Mouse (Mus musculus): ENCODE data around the gene Dhrs9. TPM values are rescaled to one million over a fixed set of nuclear protein-coding genes. Genes with fewer than 3 reads are reported as not detected.
A peak's percentile ranks its signal among the peaks of the same experiment; 100 is the strongest.

The Dhrs9 gene
- polyA plus RNA-seq, 1 experiment from 2014 or later, result not detected

DNA sequence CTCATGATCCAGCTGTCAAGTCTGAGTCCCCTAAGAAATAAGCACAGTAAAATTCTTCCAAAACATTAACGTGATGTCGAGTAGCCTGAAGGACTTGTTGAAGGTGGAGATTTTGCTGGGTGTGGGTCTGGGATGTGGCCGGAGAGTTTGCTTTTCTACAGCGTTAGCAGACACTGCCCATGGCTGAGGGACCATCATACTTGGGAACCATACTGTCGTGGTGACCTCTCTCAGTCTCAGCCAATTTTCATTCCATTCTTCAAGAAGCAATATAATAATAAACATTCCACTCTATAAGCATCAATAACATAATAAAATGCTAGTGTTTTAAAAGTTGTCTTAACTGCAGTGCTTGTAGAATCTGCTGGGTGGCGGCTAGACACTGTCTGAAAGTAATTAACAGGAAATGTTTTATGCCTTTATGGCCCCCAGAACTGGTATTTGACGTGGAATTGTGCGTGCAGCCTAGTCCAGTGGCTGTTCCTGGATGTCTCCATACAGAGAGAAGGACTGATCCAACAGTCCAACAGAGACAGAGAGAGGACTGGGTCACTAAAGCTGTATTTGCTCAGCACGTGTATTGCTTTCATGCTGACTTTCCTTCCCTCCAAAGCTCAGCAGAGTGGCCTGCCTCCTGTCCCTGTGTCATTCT is 15.5 kb downstream of the Dhrs9 start:
- Histone ChIP-seq H3K4me1 (replicated peaks) (no peaks in the 10 kb centered on the region), H3K36me3 (no peaks in the 10 kb centered on the region), H3K4me3 (no peak overlapping the region), H3K9me3 (no peaks in the 10 kb centered on the region), H3K27me3 (ENCODE audit: insufficient read depth, poor library complexity, severe bottlenecking) (no peaks in the 10 kb centered on the region), H3K27ac (no peak overlapping the region)
- 84% methylated on average over 9 of the region's 9 CpGs for WGBS
- no peak for DNase-seq (ENCODE audit: low spot score)

DNA sequence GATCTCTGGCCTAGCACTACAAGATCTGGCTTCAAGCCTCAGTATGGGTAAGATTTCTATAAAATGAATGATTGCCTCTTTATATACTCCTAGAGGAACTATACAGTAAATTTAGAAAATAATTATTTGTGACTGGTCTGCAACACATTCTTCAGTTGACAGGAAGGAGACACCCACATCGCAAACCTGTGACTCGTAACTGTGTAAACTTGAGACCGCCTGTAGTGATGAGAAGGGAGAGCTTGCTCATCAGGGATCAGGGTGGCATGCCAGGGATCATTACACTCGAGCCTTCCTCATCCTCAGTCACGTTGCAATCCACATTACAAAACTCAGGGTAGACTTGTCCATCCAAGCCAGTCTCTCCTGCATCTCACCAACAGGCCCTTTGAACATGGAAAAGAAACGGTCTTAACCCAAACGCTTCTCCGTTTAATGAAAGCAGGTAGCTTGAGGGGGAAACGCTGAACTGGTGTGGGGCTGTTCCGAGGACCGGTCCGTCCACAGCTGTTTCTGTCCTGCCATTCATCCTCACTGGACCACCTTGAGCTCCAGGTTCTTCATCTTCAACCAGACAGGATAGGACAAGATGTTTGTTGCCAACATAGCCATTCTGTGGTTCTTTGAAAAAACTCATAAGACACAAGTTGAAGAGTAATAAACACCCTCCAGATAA is 16.7 kb downstream of the Dhrs9 start:
- WGBS, result 93% methylated on average over 12 of the region's 12 CpGs
- H3K9me3 ChIP-seq, result no peaks in the 10 kb centered on the region
- H3K27me3 ChIP-seq (ENCODE audit: insufficient read depth, poor library complexity, severe bottlenecking), result no peaks in the 10 kb centered on the region
- H3K4me3 ChIP-seq, result no peak overlapping the region
- no peak overlapping the region for H3K27ac ChIP-seq
- H3K4me1 ChIP-seq (replicated peaks), result no peaks in the 10 kb centered on the region
- no peak for DNase-seq (ENCODE audit: low spot score)
- no peaks in the 10 kb centered on the region for H3K36me3 ChIP-seq

DNA sequence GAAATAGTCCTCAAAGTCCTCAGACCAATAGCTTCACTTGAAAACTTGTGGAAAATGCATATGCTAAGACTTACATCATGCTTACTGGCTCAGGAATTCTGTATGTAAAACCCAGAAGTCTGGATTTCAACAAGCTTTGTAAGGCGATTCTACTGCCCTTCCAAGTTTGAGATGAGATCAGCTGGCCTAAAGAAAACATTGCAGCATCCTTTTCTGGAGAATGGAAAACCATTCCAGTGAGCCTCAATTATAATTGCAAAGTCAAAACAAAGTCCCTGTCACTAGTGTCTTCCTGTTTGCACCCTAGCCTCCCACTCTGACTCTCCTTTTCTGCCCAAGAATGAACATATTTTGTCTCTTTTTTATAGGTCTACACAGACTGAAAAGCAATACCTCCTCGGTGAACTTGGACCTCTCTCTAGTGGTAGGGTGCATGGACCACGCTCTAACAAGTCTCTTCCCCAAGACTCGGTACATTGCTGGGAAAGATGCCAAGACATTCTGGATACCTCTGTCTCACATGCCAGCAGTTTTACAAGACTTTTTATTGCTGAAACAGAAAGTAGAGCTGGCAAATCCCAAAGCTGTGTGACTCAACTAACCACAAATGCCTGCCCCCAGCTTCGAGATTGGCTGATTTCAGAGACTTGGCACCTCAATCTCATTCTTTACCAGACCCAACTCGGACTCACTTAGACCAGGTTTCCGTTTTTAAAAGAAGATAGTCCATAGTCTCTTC is 20.8 kb downstream of the Dhrs9 start:
- H3K4me3 ChIP-seq, result no peak overlapping the region
- H3K27ac ChIP-seq, result no peak overlapping the region
- 86% methylated on average over 7 of the region's 7 CpGs for WGBS
- DNase-seq (ENCODE audit: low spot score), result no peak
- no peaks in the 10 kb centered on the region for H3K27me3 ChIP-seq (ENCODE audit: insufficient read depth, poor library complexity, severe bottlenecking)
- no peaks in the 10 kb centered on the region for H3K36me3 ChIP-seq
- no peaks in the 10 kb centered on the region for H3K9me3 ChIP-seq
- no peaks in the 10 kb centered on the region for H3K4me1 ChIP-seq (replicated peaks)

DNA sequence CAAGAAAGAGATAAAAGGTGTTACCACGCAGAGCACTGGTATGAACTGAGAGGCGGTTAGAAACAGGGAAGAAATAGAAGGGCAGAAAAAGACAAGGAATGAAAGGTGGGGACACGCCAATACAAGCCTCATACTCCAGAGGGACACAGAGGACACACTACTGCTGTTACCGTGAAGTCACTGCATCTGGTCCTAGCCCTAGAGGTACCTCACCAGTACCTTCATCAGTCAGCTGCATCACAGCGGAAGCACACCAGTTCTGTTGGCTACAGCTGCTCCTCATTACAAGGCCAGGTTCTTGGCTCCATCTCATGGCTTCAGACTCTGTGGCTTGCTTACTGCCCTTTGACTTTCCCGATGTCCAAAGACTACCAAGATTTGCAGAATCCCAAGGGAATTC is 21.6 kb downstream of the Dhrs9 start:
- DNase-seq (ENCODE audit: low spot score), result no peak
- H3K4me3 ChIP-seq, result no peak overlapping the region
- H3K36me3 ChIP-seq, result no peaks in the 10 kb centered on the region
- H3K27ac ChIP-seq, result no peak overlapping the region
- 91% methylated on average over 6 of the region's 6 CpGs for WGBS
- H3K27me3 ChIP-seq (ENCODE audit: insufficient read depth, poor library complexity, severe bottlenecking), result no peaks in the 10 kb centered on the region
- no peaks in the 10 kb centered on the region for H3K4me1 ChIP-seq (replicated peaks)
- no peaks in the 10 kb centered on the region for H3K9me3 ChIP-seq

DNA sequence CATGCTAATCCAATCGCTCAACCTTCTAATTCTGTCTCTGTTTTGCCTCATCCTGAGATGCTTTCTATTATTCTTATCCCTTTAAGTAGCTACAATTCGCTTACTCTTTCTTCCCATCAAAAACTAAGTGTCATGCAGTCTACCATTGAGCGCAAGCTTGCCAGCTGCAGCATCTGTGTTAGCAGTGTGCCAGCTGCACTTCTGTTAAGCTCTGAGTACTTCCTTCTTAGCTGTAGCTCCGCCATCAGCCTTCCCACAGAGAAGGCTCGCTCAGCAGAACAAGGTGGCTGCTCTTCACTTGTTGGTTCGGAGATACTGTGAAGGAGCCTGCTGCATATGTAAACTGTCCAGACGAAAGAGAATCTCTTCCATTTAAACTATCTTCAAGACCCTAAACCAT is 22.1 kb downstream of the Dhrs9 start:
- no peaks in the 10 kb centered on the region for H3K9me3 ChIP-seq
- H3K4me1 ChIP-seq (replicated peaks), result no peaks in the 10 kb centered on the region
- DNase-seq (ENCODE audit: low spot score), result no peak
- no peaks in the 10 kb centered on the region for H3K27me3 ChIP-seq (ENCODE audit: insufficient read depth, poor library complexity, severe bottlenecking)
- H3K4me3 ChIP-seq, result no peak overlapping the region
- H3K36me3 ChIP-seq, result no peaks in the 10 kb centered on the region
- H3K27ac ChIP-seq, result no peak overlapping the region
- 84% methylated on average over 7 of the region's 7 CpGs for WGBS

DNA sequence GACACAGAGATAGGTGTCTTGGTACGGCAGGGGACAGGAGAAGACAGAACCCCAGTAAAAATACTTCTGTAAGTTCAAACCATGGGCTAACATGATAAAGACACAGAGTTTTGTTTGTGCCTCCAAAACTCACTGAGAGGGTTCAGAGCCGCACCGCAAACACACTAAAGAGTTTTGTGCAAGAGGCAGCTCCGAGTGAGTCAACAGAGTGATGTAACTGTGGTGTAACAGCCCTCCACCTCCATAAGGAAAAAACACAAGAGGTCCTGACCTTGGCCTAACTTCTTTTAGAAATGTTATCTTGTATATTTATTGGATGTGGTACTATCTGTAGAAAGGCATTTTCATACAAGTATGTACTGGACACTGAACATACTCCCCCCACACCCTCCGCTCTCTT is 25.4 kb downstream of the Dhrs9 start:
- no peak for DNase-seq (ENCODE audit: low spot score)
- Histone ChIP-seq H3K4me1 (replicated peaks) (no peaks in the 10 kb centered on the region), H3K27me3 (ENCODE audit: insufficient read depth, poor library complexity, severe bottlenecking) (no peaks in the 10 kb centered on the region), H3K9me3 (no peaks in the 10 kb centered on the region), H3K36me3 (no peaks in the 10 kb centered on the region), H3K4me3 (no peak overlapping the region), H3K27ac (no peak overlapping the region)
- whole genome bisulfite sequencing, result 96% methylated on average over 5 of the region's 5 CpGs

DNA sequence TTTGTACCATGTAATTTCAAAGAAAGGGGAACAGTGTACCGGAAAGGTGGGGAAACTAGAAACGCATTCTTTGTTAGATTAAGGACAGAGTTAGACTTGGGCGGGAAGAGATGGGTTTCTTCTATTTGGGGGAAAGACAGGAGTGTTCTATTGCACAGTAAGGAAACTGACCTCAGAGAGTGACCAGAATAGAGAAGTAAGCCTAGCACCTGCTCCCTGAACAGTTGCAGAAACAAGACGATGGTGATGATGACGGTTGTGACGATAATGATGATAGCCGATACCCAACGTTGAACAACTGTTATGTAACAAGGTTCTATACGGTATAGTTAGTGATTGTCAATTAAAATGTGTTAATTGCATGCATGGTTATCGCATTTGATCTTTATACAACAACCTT is 34.3 kb downstream of the Dhrs9 start:
- H3K27ac ChIP-seq, result no peak overlapping the region
- 94% methylated on average over 10 of the region's 10 CpGs for WGBS
- peaks cover 26% of the 10 kb centered on the region for H3K4me1 ChIP-seq (replicated peaks)
- no peaks in the 10 kb centered on the region for H3K9me3 ChIP-seq
- H3K4me3 ChIP-seq, result no peak overlapping the region
- H3K36me3 ChIP-seq, result no peaks in the 10 kb centered on the region
- DNase-seq (ENCODE audit: low spot score), result no peak
- H3K27me3 ChIP-seq (ENCODE audit: insufficient read depth, poor library complexity, severe bottlenecking), result peaks cover 24% of the 10 kb centered on the region

DNA sequence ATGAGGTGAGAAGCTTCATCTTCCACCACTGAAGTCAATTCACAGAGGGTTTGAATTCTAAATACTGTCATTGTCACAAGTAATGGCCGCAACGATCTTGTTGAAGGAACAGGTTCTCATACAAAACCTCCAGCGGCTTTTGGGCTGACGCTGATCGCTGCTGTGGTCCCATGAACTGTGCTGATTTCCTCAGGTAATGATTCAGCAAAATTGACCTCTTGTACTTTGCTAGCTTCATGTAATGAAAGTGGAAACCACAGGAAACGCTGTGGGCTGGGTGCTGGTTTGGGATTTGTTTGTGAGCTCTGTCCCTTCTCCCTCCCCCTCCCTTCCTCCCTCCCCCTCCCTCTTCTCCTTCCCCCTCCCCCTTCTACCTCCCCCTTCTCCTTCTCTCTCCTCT is 34.8 kb downstream of the Dhrs9 start:
- no peaks in the 10 kb centered on the region for H3K9me3 ChIP-seq
- no peak overlapping the region for H3K4me3 ChIP-seq
- H3K27me3 ChIP-seq (ENCODE audit: insufficient read depth, poor library complexity, severe bottlenecking), result peaks cover 29% of the 10 kb centered on the region
- WGBS, result 90% methylated on average over 6 of the region's 6 CpGs
- H3K4me1 ChIP-seq (replicated peaks), result peaks cover 28% of the 10 kb centered on the region
- no peak overlapping the region for H3K27ac ChIP-seq
- DNase-seq (ENCODE audit: low spot score), result no peak
- no peaks in the 10 kb centered on the region for H3K36me3 ChIP-seq

DNA sequence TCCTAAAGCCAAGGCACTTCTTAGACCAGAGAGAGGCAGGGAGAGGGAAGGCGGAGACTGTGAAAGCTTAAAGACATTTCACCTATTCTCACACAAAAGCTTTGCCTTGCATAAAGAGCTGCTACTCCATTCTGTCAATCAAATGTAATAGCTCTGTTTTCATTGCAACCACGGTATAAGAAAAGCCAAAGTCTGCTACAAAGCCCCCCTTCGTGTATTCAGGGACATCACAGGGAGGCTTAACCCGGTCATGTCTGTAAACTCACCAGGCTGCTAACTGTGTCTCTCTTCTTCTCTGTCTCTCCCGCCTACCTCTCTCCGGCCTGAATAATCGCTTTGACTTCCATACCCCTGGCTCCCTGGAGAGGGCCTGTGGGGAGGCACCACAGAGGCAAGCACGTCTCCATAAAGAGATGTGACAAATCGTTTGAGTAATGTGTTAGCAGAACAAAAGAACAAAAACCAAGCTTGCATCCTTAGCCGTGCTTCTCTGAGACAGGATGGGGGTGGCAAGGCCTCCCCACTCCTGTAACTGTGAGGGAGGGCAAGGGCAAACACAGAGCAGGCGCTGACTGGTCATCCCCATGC is 38.1 kb downstream of the Dhrs9 start:
- H3K27me3 ChIP-seq (ENCODE audit: insufficient read depth, poor library complexity, severe bottlenecking), result peaks cover 36% of the 10 kb centered on the region

DNA sequence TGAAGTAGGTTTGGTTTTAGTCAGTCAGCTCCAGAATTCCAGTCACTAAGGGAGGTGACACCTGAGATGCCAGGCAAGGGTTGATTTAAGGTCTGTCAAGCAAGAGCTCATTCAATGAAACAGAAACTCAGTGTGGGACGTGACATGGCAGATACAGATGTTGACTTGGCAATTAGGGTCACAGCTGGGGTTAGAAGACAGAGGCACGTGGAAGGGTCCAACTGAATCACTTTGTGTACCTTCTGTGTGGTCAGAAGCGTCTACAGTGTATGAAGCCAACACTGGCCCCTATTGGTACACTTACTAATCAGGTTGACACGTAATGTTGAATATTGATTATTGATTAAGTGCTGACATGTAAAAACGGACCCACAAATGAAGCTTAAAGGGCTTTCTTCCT is 44.6 kb downstream of the Dhrs9 start:
- 0 out of 2 replicates have a peak, but pooled peaks cover under 1% of the 10 kb centered on the region for H3K36me3 ChIP-seq
- H3K4me3 ChIP-seq, result no peak overlapping the region
- H3K9me3 ChIP-seq, result no peaks in the 10 kb centered on the region
- peaks cover 9% of the 10 kb centered on the region for H3K27me3 ChIP-seq (ENCODE audit: insufficient read depth, poor library complexity, severe bottlenecking)
- DNase-seq (ENCODE audit: low spot score), result no peak
- H3K27ac ChIP-seq, result no peak overlapping the region
- H3K4me1 ChIP-seq (replicated peaks), result no peaks in the 10 kb centered on the region
- WGBS, result 63% methylated on average over 5 of the region's 5 CpGs

More for the DNA sequence above, 38.1 kb downstream of the Dhrs9 start:
- peaks cover 28% of the 10 kb centered on the region for H3K4me1 ChIP-seq (replicated peaks)
- no peaks in the 10 kb centered on the region for H3K9me3 ChIP-seq
- H3K36me3 ChIP-seq, result no peaks in the 10 kb centered on the region
- peak overlapping the region; percentile 25 for H3K4me3 ChIP-seq
- DNase-seq (ENCODE audit: low spot score), result peak; percentile 74
- WGBS, result 3% methylated on average over 11 of the region's 11 CpGs
- peak overlapping the region; percentile 24 for H3K27ac ChIP-seq

DNA sequence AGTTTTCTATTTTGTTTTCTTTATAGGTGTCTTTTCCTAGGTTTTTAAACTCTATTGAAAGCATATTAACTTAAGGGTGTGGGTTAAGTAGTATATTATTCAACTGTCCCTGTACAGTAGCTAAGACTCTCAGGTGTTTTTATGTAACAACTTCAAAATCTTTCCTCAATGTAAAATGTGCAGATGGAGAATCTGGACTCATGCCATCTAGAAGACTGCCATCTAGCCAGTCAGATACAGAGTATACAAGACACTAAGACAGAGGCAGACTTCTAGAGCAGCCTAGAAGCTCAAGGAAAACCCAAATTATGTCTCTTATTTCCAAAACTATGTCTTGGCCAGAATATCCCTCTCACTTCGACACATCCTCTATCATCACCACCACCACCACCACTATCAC is 45.8 kb downstream of the Dhrs9 start:
- no peaks in the 10 kb centered on the region for H3K27me3 ChIP-seq (ENCODE audit: insufficient read depth, poor library complexity, severe bottlenecking)
- WGBS, result 95% methylated on average over 1 of the region's 1 CpGs
- no peak overlapping the region for H3K4me3 ChIP-seq
- no peaks in the 10 kb centered on the region for H3K4me1 ChIP-seq (replicated peaks)
- DNase-seq (ENCODE audit: low spot score), result no peak
- peaks cover 5% of the 10 kb centered on the region; the same call in 1 of the 2 replicates for H3K36me3 ChIP-seq
- no peak overlapping the region for H3K27ac ChIP-seq
- H3K9me3 ChIP-seq, result no peaks in the 10 kb centered on the region

DNA sequence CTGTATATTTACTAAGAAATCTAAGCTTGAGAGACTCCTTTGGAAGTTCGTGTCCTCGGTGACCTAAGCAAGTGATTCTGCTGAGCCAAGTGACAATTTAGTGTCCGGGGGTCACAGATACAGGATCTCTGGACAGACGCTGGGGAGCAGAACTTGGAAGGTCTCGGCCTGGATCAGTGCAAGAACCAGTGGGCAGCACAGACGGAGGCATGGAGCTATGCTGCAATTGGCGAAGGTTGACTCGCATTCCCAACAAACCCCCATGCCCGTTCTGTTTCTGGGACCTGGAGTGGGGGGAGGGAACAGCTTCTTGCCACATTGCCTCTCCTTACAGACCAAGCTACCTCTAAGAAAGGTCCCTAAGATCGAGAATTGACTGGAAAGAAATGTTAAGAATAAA is 46.9 kb downstream of the Dhrs9 start:
- Histone ChIP-seq H3K27me3 (ENCODE audit: insufficient read depth, poor library complexity, severe bottlenecking) (no peaks in the 10 kb centered on the region), H3K27ac (no peak overlapping the region), H3K4me3 (no peak overlapping the region), H3K9me3 (no peaks in the 10 kb centered on the region), H3K4me1 (replicated peaks) (no peaks in the 10 kb centered on the region), H3K36me3 (peaks cover 9% of the 10 kb centered on the region; the same call in 1 of the 2 replicates)
- 91% methylated on average over 10 of the region's 10 CpGs for WGBS
- DNase-seq (ENCODE audit: low spot score), result no peak

DNA sequence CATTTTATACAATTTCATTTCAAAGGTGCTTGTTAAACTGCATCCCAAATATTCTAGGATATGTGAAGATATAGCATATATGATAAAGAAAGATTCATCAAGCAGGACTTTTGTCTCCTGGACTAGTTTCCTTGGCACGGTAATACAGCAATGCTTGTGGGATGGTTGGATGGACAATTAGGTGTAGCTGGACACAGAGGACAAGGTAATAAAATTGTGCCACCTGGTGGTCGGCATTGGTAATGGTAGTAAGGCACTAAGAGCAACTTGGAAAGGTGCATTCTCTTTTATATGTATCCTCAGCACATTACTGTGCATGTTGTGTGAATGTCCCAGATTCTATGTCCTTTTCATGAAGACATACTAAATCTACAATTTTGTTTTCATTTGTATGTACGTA is 47.9 kb downstream of the Dhrs9 start:
- DNase-seq (ENCODE audit: low spot score), result peak; percentile 68
- 39% methylated on average over 3 of the region's 3 CpGs for WGBS
- H3K27me3 ChIP-seq (ENCODE audit: insufficient read depth, poor library complexity, severe bottlenecking), result no peaks in the 10 kb centered on the region

More for the DNA sequence above, 47.9 kb downstream of the Dhrs9 start:
- Histone ChIP-seq H3K4me3 (no peak overlapping the region), H3K27ac (no peak overlapping the region), H3K9me3 (no peaks in the 10 kb centered on the region), H3K4me1 (replicated peaks) (no peaks in the 10 kb centered on the region), H3K36me3 (peaks cover 19% of the 10 kb centered on the region; the same call in 1 of the 2 replicates)

All from hindbrain, embryonic 10.5 days (tissue).